Mouse (Mus musculus): ENCODE results near the gene Grap. TPM values are rescaled to one million over a fixed set of nuclear protein-coding genes. Genes with fewer than 3 reads are reported as not detected.

The Grap gene
- polyA plus RNA-seq, 1 experiment from 2014 or later = 10.1 TPM

GRCm38 (mm10) chr11:61708928-61709327 lies 55.9 kb downstream of the Grap start:
- H3K4me3 ChIP-seq (replicated peaks; ENCODE audit: low read length) = no peak overlapping the region
- DNase-seq (ENCODE audit: low spot score) (no peak), ATAC-seq (ENCODE audit: low FRiP score) (no peak)
- H3K36me3 ChIP-seq (replicated peaks; ENCODE audit: control insufficient read depth, insufficient read depth) = no peaks in the 10 kb centered on the region
- no peaks in the 10 kb centered on the region for H3K27me3 ChIP-seq (ENCODE audit: control insufficient read depth, insufficient read depth, low read length)
- no peak overlapping the region for H3K4me2 ChIP-seq (replicated peaks)
- H3K27ac ChIP-seq = no peak overlapping the region
- H3K9me3 ChIP-seq (ENCODE audit: control insufficient read depth, low read length) = no peaks in the 10 kb centered on the region
- H3K4me1 ChIP-seq (replicated peaks; ENCODE audit: control insufficient read depth, insufficient read depth, low read length) = no peaks in the 10 kb centered on the region
- 68% methylated on average over 3 of the region's 3 CpGs for WGBS
- H3K9ac ChIP-seq = no peak overlapping the region

- ATAC-seq (ENCODE audit: low FRiP score) = no peak
- Histone ChIP-seq H3K36me3 (replicated peaks; ENCODE audit: control insufficient read depth, insufficient read depth) (no peaks in the 10 kb centered on the region), H3K27me3 (ENCODE audit: control insufficient read depth, insufficient read depth, low read length) (no peaks in the 10 kb centered on the region), H3K9me3 (ENCODE audit: control insufficient read depth, low read length) (no peaks in the 10 kb centered on the region), H3K27ac (no peak overlapping the region), H3K9ac (no peak overlapping the region; the same call in 1 of the 2 replicates), H3K4me2 (replicated peaks) (no peak overlapping the region), H3K4me1 (replicated peaks; ENCODE audit: control insufficient read depth, insufficient read depth, low read length) (no peaks in the 10 kb centered on the region), H3K4me3 (replicated peaks; ENCODE audit: low read length) (no peak overlapping the region)
- DNase-seq (ENCODE audit: low spot score) = no peak
- WGBS = 60% methylated on average over 15 of the region's 15 CpGs
These were observed 60.2 kb downstream of the Grap start for GRCm38 (mm10) chr11:61713157-61713855.

GRCm38 (mm10) chr11:61714346-61715117 lies 61.5 kb downstream of the Grap start:
- no peaks in the 10 kb centered on the region for H3K4me1 ChIP-seq (replicated peaks; ENCODE audit: control insufficient read depth, insufficient read depth, low read length)
- no peak overlapping the region for H3K4me3 ChIP-seq (replicated peaks; ENCODE audit: low read length)
- ATAC-seq (ENCODE audit: low FRiP score) (peak; percentile 87), DNase-seq (ENCODE audit: low spot score) (peak; percentile 96)
- no peak overlapping the region; the same call in 1 of the 2 replicates for H3K9ac ChIP-seq
- H3K36me3 ChIP-seq (replicated peaks; ENCODE audit: control insufficient read depth, insufficient read depth) = no peaks in the 10 kb centered on the region
- no peak overlapping the region for H3K4me2 ChIP-seq (replicated peaks)
- 46% methylated on average over 11 of the region's 11 CpGs for WGBS
- no peaks in the 10 kb centered on the region for H3K27me3 ChIP-seq (ENCODE audit: control insufficient read depth, insufficient read depth, low read length)
- no peak overlapping the region for H3K27ac ChIP-seq
- H3K9me3 ChIP-seq (ENCODE audit: control insufficient read depth, low read length) = no peaks in the 10 kb centered on the region

DNA sequence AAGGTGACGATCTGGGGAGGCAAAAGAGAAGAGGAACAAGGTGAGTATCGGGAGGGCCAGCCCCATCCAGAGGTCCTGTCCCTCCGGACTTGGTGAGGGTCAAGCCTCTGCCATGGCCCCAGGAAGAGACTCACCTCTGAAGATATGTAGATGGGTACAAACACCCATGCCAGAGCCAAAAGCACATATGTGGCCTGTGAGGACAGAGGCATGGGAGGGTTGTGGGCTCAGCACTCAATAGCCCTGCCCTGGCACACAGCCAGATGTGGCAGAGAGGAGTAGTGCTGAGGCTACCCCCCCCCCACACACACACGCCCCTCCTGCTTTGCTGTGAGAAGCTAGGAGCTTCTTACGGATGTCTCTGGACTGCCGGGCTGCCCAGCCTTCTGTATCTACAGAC lies 62.1 kb downstream of the Grap start:
- H3K9ac ChIP-seq = no peak overlapping the region

GRCm38 (mm10) chr11:61717990-61718389 lies 64.9 kb downstream of the Grap start:
- no peaks in the 10 kb centered on the region for H3K4me1 ChIP-seq (replicated peaks; ENCODE audit: control insufficient read depth, insufficient read depth, low read length)
- H3K27ac ChIP-seq = no peak overlapping the region
- no peaks in the 10 kb centered on the region for H3K27me3 ChIP-seq (ENCODE audit: control insufficient read depth, insufficient read depth, low read length)
- no peaks in the 10 kb centered on the region for H3K9me3 ChIP-seq (ENCODE audit: control insufficient read depth, low read length)
- H3K4me3 ChIP-seq (replicated peaks; ENCODE audit: low read length) = no peak overlapping the region
- no peak for DNase-seq (ENCODE audit: low spot score)
- ATAC-seq (ENCODE audit: low FRiP score) = no peak
- no peak overlapping the region for H3K4me2 ChIP-seq (replicated peaks)
- WGBS = 62% methylated on average over 5 of the region's 5 CpGs
- H3K9ac ChIP-seq = no peak overlapping the region
- no peaks in the 10 kb centered on the region for H3K36me3 ChIP-seq (replicated peaks; ENCODE audit: control insufficient read depth, insufficient read depth)

More for the DNA sequence above, 62.1 kb downstream of the Grap start:
- no peaks in the 10 kb centered on the region for H3K4me1 ChIP-seq (replicated peaks; ENCODE audit: control insufficient read depth, insufficient read depth, low read length)
- WGBS = 64% methylated on average over 6 of the region's 6 CpGs
- H3K4me3 ChIP-seq (replicated peaks; ENCODE audit: low read length) = no peak overlapping the region
- no peak for DNase-seq (ENCODE audit: low spot score)
- H3K4me2 ChIP-seq (replicated peaks) = no peak overlapping the region
- H3K36me3 ChIP-seq (replicated peaks; ENCODE audit: control insufficient read depth, insufficient read depth) = no peaks in the 10 kb centered on the region
- H3K9me3 ChIP-seq (ENCODE audit: control insufficient read depth, low read length) = no peaks in the 10 kb centered on the region
- no peaks in the 10 kb centered on the region for H3K27me3 ChIP-seq (ENCODE audit: control insufficient read depth, insufficient read depth, low read length)
- ATAC-seq (ENCODE audit: low FRiP score) = no peak
- no peak overlapping the region for H3K27ac ChIP-seq

GRCm38 (mm10) chr11:61719387-61719786 lies 66.3 kb downstream of the Grap start:
- H3K4me2 ChIP-seq (replicated peaks) = no peak overlapping the region
- WGBS = 37% methylated on average over 3 of the region's 3 CpGs
- no peaks in the 10 kb centered on the region for H3K27me3 ChIP-seq (ENCODE audit: control insufficient read depth, insufficient read depth, low read length)
- H3K4me3 ChIP-seq (replicated peaks; ENCODE audit: low read length) = no peak overlapping the region
- no peak overlapping the region for H3K27ac ChIP-seq
- no peak overlapping the region for H3K9ac ChIP-seq
- no peaks in the 10 kb centered on the region for H3K36me3 ChIP-seq (replicated peaks; ENCODE audit: control insufficient read depth, insufficient read depth)
- H3K4me1 ChIP-seq (replicated peaks; ENCODE audit: control insufficient read depth, insufficient read depth, low read length) = no peaks in the 10 kb centered on the region
- ATAC-seq (ENCODE audit: low FRiP score) (no peak), DNase-seq (ENCODE audit: low spot score) (no peak)
- H3K9me3 ChIP-seq (ENCODE audit: control insufficient read depth, low read length) = no peaks in the 10 kb centered on the region

DNA sequence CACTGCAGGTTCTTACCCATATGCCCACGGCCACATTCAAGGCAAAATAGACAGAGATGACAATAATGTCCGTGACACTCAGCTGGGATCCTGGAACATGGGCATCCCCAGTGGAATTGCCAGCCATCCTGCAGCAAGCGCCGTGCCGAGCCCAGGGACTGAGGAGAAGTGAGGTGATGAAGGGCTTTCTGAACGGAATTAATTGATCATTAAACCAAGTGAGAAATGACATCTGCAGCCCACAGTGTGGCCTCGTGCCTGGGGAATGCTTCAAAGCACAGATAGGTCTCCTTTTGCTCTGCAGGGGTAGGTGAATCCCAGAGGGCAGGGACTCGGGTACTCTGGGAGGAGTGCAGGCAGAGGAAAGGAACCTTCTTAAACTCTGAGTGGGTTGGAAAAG lies 66.8 kb downstream of the Grap start:
- Histone ChIP-seq H3K4me3 (replicated peaks; ENCODE audit: low read length) (no peak overlapping the region), H3K9me3 (ENCODE audit: control insufficient read depth, low read length) (no peaks in the 10 kb centered on the region), H3K27me3 (ENCODE audit: control insufficient read depth, insufficient read depth, low read length) (no peaks in the 10 kb centered on the region), H3K9ac (no peak overlapping the region), H3K36me3 (replicated peaks; ENCODE audit: control insufficient read depth, insufficient read depth) (no peaks in the 10 kb centered on the region), H3K4me2 (replicated peaks) (no peak overlapping the region), H3K4me1 (replicated peaks; ENCODE audit: control insufficient read depth, insufficient read depth, low read length) (no peaks in the 10 kb centered on the region), H3K27ac (no peak overlapping the region)
- DNase-seq (ENCODE audit: low spot score) (no peak), ATAC-seq (ENCODE audit: low FRiP score) (no peak)
- WGBS = 46% methylated on average over 8 of the region's 8 CpGs

DNA sequence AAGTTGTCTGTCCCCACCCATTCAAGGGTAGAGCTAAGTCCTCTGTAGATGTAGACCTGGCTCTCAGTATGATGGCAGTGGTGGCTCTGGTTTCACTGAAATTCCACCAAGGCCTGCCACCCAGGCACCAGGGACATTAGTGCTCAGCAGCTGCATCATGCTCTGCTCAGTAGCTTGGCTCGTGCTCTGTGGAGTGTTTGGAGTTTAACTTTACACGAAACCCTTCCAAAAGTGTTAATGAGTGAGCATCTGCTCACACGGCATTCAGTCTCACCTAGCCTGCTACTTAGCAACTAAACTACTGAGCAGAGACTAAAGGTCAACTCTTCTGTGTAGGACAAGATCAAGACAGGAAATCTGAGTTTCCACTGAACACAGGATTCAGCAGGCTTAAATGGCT lies 67.6 kb downstream of the Grap start, which contains the start of gene Slc5a10:
TSS of gene Slc5a10 (minus strand) at position 191 of the 400 bp plus-strand sequence.
- H3K4me2 ChIP-seq (replicated peaks) = no peak within 1 kb of the TSS
- H3K4me3 ChIP-seq (replicated peaks; ENCODE audit: low read length) = no peak within 1 kb of the TSS
- H3K9me3 ChIP-seq (ENCODE audit: control insufficient read depth, low read length) = no peaks in the 10 kb centered on the region
- DNase-seq (ENCODE audit: low spot score) = no peak
- no peak for ATAC-seq (ENCODE audit: low FRiP score)
- H3K9ac ChIP-seq = no peak within 1 kb of the TSS
- no peaks in the 10 kb centered on the region for H3K36me3 ChIP-seq (replicated peaks; ENCODE audit: control insufficient read depth, insufficient read depth)
- H3K4me1 ChIP-seq (replicated peaks; ENCODE audit: control insufficient read depth, insufficient read depth, low read length) = no peaks in the 10 kb centered on the region
- no peaks in the 10 kb centered on the region for H3K27me3 ChIP-seq (ENCODE audit: control insufficient read depth, insufficient read depth, low read length)
- no peak within 1 kb of the TSS for H3K27ac ChIP-seq
- WGBS = 87% methylated on average over 3 of the region's 3 CpGs

DNA sequence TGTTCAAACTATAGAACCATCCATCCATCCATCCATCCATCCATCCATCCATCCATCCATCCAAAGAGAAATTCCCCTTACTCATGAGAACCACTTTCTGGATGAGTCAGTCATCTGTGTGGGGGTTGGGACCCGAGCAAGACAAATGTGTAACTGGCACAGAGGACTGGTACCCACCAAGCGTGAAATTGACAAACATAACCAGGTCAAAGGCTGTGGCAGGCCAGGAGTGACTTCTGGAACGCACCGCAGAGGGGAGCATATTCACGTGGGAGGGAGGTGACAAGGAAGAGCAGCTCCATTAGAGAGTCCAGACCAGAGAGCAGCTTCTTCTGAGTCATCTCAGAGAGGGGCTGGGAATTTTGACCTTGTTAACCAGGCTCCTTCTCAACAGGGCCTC lies 69.0 kb downstream of the Grap start:
- WGBS = 55% methylated on average over 5 of the region's 5 CpGs
- Histone ChIP-seq H3K4me3 (replicated peaks; ENCODE audit: low read length) (no peak overlapping the region), H3K27me3 (ENCODE audit: control insufficient read depth, insufficient read depth, low read length) (no peaks in the 10 kb centered on the region), H3K27ac (no peak overlapping the region), H3K4me2 (replicated peaks) (no peak overlapping the region), H3K4me1 (replicated peaks; ENCODE audit: control insufficient read depth, insufficient read depth, low read length) (no peaks in the 10 kb centered on the region), H3K9ac (no peak overlapping the region), H3K36me3 (replicated peaks; ENCODE audit: control insufficient read depth, insufficient read depth) (0 out of 2 replicates have a peak, but pooled peaks cover 8% of the 10 kb centered on the region), H3K9me3 (ENCODE audit: control insufficient read depth, low read length) (no peaks in the 10 kb centered on the region)
- no peak for ATAC-seq (ENCODE audit: low FRiP score)
- no peak for DNase-seq (ENCODE audit: low spot score)
